Mouse (Mus musculus) lung, postnatal 14 days (tissue): ENCODE results near the gene Ppp2r5e.
A peak's percentile ranks its signal among the peaks of the same experiment; 100 is the strongest.

ENCODE experiments used
- DNase-seq: peaks from one replicate; pipeline ENCODE4 v3.0.0; 2021

Ppp2r5e gene

GRCm38 (mm10) chr12:75572271-75572670 is 23.8 kb downstream of the Ppp2r5e start:
- DNase-seq: peak; percentile 60

GRCm38 (mm10) chr12:75570138-75570537 is 25.9 kb downstream of the Ppp2r5e start:
- no peak for DNase-seq

DNA sequence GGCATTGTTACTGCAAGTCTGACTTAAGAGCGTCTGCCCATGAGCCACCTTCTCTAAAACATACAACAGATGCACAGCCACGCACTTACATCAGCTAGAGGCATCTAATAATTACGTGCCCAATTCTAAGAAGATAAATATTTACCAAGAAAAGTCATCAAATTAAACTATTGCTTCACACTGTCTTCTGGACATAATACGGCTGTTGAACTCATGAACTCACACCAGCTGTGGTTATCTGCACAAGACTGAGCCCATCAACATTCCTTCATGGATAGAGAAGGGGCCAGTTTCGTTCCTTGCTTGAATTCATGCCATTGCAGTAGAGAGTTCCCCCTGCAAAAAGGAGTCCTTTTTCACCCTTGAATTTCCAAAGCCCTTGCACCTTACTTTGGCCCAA is 28.3 kb downstream of the Ppp2r5e start:
- no peak for DNase-seq

- DNase-seq: no peak
These were observed 30.3 kb downstream of the Ppp2r5e start for GRCm38 (mm10) chr12:75565756-75566155.

DNA sequence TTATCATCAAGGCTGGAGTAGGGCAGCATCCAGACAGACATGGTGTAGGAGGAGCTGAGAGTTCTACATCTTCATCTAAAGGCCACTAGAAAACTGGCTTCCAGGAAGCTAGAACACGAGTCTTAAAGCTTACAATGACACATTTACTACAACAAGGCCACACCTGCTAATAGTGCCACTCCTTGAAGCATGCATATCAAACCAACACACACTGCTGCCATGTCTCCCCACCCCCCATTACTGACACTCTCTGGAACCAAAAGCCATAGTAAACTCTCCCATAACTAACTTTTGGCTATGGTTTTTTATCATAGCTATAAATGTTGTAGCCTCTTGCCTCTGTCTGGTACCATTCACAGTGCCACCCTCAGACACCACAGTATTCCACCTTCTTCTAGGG is 31.5 kb downstream of the Ppp2r5e start:
- DNase-seq: no peak

GRCm38 (mm10) chr12:75562996-75563618 is 32.9 kb downstream of the Ppp2r5e start:
- DNase-seq: no peak

- DNase-seq: no peak
These were observed 35.2 kb downstream of the Ppp2r5e start for GRCm38 (mm10) chr12:75560681-75561387.

- peak; percentile 29 for DNase-seq
These were observed 36.8 kb downstream of the Ppp2r5e start for GRCm38 (mm10) chr12:75559196-75559595.

DNA sequence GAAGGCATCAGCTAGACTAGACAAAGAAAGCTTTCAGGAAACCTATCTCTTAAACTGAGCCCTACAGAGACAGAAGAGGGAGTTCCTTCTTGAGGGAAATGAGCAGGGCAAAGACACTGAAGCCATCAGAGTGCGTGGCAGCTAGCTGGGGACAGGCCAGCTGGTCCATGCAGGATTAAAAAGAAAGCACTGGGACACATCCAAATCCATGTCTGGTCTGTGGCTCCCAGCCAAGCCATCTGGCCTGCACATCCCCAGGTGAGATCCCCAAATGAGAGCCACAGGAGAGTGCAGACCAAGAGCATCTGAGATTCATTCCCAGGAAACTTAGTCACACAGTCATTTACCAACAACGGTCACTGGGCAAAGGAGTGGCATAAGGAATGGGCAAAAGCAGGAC is 38.2 kb downstream of the Ppp2r5e start:
- DNase-seq: no peak

GRCm38 (mm10) chr12:75555032-75555431 is 41.0 kb downstream of the Ppp2r5e start:
- DNase-seq: no peak

DNA sequence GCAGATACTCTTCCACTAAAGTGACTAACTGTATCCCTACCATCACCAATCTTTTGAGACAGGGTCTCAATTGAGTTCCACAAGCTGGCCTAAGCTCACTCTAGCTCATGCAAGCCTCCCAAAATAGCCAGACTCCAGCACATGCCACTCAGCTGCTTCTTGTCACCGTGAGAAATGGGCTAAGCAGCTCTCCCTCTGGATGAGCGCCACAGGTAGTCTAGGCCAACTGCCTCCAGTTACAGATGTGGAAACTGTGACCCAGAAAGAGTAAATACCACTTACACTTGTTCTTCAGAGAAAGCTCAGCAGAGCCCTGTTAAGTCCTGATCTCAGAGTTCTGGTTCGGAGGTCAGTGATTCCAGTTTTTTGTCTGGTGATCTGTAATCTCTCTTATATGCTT is 43.7 kb downstream of the Ppp2r5e start:
- DNase-seq: peak; percentile 60

DNA sequence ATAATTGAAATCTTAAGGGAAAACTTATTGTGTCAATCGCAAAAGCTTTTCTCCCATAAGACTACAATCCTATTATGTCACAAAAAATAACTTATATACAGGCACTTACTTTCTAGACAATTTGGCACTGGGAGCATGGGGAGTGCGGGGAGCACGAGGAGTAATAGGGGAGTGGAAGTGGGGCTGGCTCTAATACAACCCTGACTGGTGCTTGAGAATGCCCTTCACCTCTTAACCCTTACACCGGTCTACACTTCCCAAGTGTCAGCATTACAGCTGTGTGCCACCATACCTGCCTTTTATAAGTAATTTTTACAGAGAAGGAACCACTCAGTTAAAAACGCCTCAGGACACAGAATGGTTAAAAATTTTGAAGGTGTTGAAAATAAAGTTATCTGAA is 44.4 kb downstream of the Ppp2r5e start:
- no peak for DNase-seq

DNA sequence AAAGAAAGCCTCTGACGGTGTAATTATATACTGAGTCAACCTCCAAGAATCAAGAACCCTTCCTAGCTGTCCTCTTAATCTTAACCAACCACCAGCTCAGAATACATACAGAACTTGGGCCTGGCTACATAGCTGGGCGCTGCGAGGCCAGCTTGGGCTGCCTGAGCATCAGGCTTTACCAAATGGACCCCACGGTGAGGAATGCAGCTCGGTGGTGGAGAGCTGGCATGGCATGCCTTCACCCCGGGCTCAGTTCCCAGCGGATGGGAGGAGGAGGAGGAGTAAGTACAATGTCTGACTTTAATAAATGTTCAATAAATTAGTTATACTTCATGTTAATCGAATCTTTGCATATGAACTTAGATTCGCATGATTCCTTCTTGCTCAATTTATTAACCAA is 47.0 kb downstream of the Ppp2r5e start:
- DNase-seq: no peak

- DNase-seq: no peak
These were observed 48.9 kb downstream of the Ppp2r5e start for GRCm38 (mm10) chr12:75547174-75547573.

- DNase-seq: no peak
These were observed 49.8 kb downstream of the Ppp2r5e start for GRCm38 (mm10) chr12:75546241-75546640.

DNA sequence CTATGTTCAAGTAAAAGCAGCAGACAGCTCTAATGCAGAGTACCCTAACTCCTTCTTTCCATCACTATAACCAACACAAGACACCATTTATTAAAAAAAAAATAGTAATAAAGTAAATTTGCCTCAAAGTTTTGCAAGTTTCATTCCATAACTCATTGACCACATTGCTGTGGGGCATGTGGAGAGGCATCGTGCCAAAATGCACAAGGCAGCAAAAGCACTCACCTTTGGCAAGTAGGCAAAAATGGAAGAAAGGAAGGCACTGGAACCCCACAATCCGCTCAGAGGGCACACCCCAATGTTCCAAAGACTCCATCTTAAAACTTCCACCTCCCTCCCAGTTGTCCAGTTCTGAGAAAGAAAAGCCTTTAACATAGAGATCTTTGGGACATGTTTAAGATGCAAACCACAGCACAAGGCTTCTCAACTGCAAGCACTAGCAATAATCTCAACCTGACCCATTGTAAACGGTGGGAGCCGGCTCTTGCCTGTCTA is 50.6 kb downstream of the Ppp2r5e start:
- no peak for DNase-seq

GRCm38 (mm10) chr12:75544666-75545065 is 51.4 kb downstream of the Ppp2r5e start:
- no peak for DNase-seq

DNA sequence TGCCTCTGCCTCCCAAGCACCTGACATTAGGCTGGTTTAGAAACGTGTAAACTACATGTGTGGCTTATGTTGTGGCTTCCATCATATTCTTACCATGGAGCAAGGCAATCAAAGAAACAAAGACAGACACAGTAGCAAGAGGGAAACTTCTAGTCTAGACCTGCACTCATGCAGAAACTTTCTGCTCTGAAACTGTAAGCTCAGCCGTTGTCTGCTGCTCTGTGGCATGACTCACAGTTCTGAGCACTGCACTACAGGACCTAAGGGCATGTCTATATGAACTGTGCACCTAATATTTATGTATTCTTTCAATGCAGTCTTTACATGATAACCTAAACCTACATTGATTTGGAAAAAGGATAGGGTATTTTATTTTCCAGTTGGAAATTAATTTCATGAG is 51.8 kb downstream of the Ppp2r5e start:
- no peak for DNase-seq

GRCm38 (mm10) chr12:75543346-75543745 is 52.7 kb downstream of the Ppp2r5e start:
- DNase-seq: no peak

DNA sequence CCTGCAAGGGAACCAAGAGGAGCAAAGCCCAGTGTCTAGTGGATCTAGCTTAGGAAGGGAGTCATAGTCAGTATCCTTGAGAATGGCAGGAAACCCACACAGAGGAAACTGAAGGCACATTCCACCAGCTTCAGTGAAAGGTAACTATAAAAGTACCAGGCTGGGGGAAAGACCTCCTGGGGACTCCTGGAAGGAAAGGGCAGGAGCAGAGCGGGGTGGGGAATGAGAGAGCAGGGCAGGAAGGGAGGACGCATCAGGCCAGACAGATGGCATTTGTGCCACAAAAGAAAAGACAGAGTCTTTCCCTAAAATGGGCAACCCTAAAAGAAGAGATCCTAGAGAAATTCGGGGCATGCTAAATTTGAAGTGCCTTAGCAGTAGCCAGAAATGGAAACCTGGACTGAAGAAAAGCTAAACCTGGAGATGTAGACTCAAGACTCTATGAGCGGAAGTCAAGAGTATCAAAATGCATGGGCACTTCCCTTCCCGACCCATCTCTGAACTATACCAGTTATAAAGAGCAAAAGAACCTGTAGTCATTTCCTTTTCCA is 55.3 kb downstream of the Ppp2r5e start:
- DNase-seq: no peak

GRCm38 (mm10) chr12:75539228-75539627 is 56.8 kb downstream of the Ppp2r5e start:
- DNase-seq: no peak

DNA sequence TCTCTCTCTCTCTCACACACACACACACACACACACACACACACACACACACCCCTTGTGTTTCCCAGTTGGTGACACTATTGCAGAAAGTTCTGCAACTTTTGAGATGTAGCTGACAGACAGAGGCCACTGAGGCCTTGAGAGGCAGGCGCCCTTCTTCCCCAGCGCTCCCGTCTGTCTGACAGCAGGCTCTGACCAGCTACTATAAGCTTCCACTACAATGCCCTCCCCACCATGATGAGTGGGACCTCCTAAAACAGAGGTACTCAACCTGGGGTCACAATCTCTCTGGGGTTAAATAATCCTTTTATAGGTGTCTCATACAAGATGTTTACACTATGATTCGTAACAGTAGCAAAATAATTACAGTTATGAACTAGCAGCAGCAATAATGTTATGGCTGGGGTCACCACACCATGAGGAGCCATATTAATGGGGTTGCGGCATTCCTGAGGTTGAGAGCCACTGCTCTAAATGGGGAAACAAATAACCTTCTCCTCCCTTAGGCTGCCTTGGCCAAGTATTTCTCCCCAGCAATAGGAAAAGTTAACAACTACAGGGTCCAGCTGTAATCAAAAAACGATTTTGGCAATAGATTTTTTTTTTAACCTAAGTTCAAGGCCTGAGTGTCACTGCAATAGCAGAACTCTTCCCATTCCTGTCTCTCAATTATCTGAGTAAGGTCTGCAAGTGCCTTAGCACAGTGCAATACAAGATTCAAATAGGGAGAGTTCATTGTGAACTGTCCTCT is 58.2 kb downstream of the Ppp2r5e start:
- DNase-seq: no peak

GRCm38 (mm10) chr12:75537019-75537672 is 58.9 kb downstream of the Ppp2r5e start:
- DNase-seq: no peak
